Mouse (Mus musculus): ENCODE measurements around the gene Rgs16.

DNA sequence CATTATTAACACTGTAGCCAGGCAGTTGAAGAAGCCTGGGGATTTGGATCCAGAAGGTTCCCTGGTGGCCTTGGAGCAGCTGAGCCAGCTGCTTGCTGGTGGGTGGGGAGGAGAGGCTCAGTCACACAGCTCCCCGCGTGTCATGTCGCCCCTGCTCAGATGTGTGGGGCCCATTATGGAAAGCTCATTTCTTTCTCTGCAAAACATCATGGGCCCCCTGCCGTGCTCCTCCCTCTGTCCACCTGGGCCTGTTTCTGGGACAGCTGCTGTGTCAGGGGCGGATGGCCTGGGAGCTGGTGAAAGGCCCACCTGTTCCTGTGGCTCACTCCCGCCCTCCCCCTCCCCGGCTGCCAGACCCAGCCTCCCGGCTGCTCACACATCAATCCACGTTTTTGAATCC, 7.0 kb upstream of the Rgs16 start:
- TF ChIP-seq CTCF (IDR thresholded peaks at IDR 0.05; ENCODE audit: extremely low read depth, insufficient read length, insufficient replicate concordance, low read depth, low read length) (no peak), POLR2A (IDR thresholded peaks at IDR 0.05; ENCODE audit: low read depth, low read length) (no peak)

Measured in small intestine, adult 2 months (tissue).